Mouse (Mus musculus) spleen, postnatal 14 days (tissue): ENCODE data around the gene Odam.

ENCODE experiments used
- DNase-seq, 2 experiments: peaks; one replicate each; pipeline ENCODE4 v3.0.0; 2021 to 2022; ENCODE audit warnings: low spot score in 2 of 2

Odam gene

GRCm38 (mm10) chr5:87884729-87885128, at the start of gene Odam:
TSS of gene Odam (plus strand) at chr5:87885029.
- no peak for DNase-seq

- no peak for DNase-seq
Measured at GRCm38 (mm10) chr5:87855136-87855716, 29.6 kb upstream of the Odam start.

DNA sequence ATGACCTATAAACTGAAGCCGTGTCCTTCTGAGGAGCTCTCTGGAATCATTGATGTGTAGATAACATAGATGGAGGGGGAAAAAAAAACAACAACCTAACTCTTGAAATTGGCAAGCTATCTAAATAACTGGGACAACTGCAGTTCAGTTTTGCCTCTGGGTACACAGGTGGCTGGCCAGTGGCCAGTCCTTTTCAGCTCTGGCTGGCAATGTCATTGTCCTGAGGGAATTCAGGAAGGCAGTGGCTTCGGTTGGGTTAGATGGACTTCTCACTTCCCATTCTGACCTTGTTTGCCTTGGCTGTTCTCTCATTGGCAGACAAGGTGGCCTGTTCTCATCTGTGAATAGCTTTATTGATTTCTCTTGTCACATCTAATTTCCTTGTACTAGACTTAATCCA, 14.7 kb upstream of the Odam start:
- DNase-seq, result no peak

GRCm38 (mm10) chr5:87871423-87871822, 13.4 kb upstream of the Odam start:
- no peak for DNase-seq

- no peak for DNase-seq
Measured at GRCm38 (mm10) chr5:87925372-87925771, 40.5 kb downstream of the Odam start, which contains the start of gene Csn3. TSS of gene Csn3 (plus strand) at chr5:87925579.

DNA sequence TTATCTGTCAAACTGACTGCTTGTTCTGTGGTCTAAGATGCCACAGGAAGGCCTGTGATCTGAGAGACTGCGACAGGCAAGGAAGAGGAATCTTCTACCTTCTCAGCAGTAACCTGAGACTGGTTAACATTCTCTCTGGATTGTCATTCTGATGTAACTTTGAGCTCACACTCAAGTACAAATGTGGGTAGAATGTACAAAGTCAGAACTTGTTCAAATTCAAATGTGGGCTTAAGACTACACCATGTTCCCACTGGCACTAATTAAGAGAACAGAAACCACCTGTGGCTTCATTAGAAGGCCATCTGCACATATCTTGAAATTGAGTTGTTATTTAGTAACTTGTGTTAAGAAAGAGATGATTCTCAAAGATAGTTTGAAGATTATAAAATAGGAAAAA, 46.8 kb downstream of the Odam start:
- no peak for DNase-seq

DNA sequence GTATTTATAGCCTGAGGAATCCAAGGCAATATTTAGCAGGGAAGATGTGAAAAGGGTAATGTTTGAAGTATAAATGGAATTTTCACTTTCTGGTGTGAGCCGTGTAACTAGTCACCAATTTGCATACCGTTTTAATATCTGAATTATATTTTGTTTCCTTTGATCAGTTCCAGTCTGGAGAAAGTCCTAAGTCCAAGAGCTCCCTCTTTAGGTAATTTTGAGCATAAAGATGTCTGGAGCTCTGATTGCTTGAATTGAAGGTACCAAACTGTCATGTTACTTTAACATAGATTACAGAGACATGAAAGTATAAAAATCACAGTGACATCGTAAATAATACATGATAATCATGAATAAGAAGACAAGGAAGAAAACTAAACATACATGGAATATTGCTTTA, 55.9 kb downstream of the Odam start:
- DNase-seq, result no peak

DNA sequence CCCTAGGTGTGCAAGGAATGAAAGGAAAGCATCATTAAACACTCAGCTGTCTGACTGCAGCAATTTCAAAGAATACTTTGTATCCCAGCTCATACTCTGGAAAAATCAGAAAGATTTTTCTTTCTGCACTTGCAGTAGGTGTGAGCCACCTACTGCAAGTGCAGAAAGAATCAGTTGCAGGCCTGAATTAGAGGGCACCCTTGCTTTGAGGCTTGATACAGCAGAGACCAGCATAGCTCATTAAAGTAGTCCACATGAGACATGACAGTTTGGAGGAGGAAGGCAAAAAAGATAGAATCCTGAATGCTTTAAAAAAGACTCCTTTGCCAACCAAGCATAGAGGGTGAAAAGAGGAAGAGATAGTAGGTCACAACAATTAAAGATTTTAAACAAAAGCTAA, 57.7 kb downstream of the Odam start:
- no peak for DNase-seq
